Mouse (Mus musculus) intestine, embryonic 14.5 days (tissue): ENCODE data around the gene Pld2. TPM values are rescaled to one million over a fixed set of nuclear protein-coding genes. Genes with fewer than 3 reads are reported as not detected.

Experiments used
- ATAC-seq: fragments of 200-750 bp; cut with Nextera tagmentation; replicated peaks from 2 replicates; pipeline ENCODE4 v1.8.0; 2017; ENCODE audit warnings: low read depth, moderate number of reproducible peaks, moderate TSS enrichment, moderate library complexity; ENCODE audit not compliant: low FRiP score, low TSS enrichment
- DNase-seq: peaks from one replicate; pipeline ENCODE4 v3.0.0-alpha.2; 2018; ENCODE audit warnings: low spot score
- H3K27ac ChIP-seq: fragments of 300-500 bp; sonication (generic); 2 replicates; pipeline ENCODE4 v1.5.1; 2014; ENCODE audit warnings: low read depth, mild to moderate bottlenecking, control low read depth
- H3K27me3 ChIP-seq: fragments of 300-500 bp; sonication (generic); replicated peaks from 2 replicates; pipeline ENCODE4 v1.6.1; 2014; ENCODE audit warnings: low read length, control low read depth; ENCODE audit not compliant: control insufficient read depth, insufficient read depth
- H3K36me3 ChIP-seq: fragments of 300-500 bp; sonication (generic); 2 replicates; pipeline ENCODE4 v1.6.1; 2014; ENCODE audit warnings: low read length, control low read depth; ENCODE audit not compliant: control insufficient read depth, insufficient read depth
- H3K4me1 ChIP-seq: fragments of 300-500 bp; sonication (generic); replicated peaks from 2 replicates; pipeline ENCODE4 v1.6.1; 2014; ENCODE audit warnings: low read length, control low read depth, mixed read lengths; ENCODE audit not compliant: control insufficient read depth, insufficient read depth
- H3K4me2 ChIP-seq: fragments of 300-500 bp; sonication (generic); 2 replicates; pipeline ENCODE4 v1.6.1; 2014; ENCODE audit warnings: low read length
- H3K4me3 ChIP-seq: fragments of 300-500 bp; sonication (generic); 2 replicates; pipeline ENCODE4 v1.5.1; 2014; ENCODE audit warnings: low read depth, low read length, control low read depth, mixed read lengths
- H3K9ac ChIP-seq: fragments of 300-500 bp; sonication (generic); 2 replicates; pipeline ENCODE4 v1.6.1; 2014; ENCODE audit warnings: mild to moderate bottlenecking, low read length
- H3K9me3 ChIP-seq: fragments of 300-500 bp; sonication (generic); 2 replicates; pipeline ENCODE4 v1.6.1; 2016; ENCODE audit warnings: low read length, control low read depth; ENCODE audit not compliant: control insufficient read depth
- WGBS: fragments of 180-500 bp; shearing (Covaris S2); extraction: QIAGEN DNeasy Blood & Tissue Kit; methylation state at CpG from one replicate; pipeline ENCODE4 v1.1.7; 2014; 5-methylcytosine and 5-hydroxymethylcytosine counted together
- polyA plus RNA-seq: library from polyadenylated mRNA; unstranded; fragments of >200 nt; fragmentation: Nextera tagmentation; extraction: Ambion mirVana; gene quantifications from 2 replicates; pipeline ENCODE4 v1.2.1, GENCODE M21; 2014

Gene Pld2
- 9.7 and 11.7 TPM in 2 replicates for polyA plus RNA-seq

DNA sequence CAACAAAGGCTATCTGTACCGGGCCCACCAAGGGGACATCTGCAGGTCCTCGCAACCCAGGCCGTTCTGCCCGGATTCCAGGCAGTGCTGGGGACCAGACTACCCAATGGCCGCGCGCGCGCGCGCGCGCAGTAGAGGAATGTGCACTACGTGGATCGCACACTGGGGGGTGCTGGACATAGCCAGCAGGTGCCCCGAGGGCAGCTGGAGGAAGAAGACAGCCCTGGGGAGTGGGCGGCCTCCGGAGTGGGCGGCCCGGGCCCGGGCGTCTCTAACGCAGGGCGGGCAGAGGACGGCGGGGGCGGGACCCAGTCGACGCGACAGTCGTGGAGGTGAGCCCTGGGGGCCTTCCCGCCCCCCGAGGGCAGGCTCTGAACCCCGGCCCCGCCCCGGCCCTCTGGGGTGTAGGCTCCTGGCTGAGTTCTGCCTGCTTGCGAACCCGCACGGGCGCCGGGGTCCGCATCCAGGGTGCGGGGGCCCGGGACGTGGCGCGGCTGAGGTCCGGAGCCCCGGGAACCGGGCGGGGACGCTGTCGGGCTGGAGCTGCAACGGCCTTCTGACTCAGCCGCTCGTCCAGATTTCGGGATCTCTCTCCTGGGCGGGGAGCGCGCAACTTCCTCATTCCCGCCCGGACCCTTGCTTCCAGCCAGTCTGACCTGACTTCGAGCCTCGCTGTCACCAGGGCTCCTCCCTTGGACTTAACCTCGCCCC is at the start of gene Pld2:
TSS of gene Pld2 (plus strand) at position 188 of the 711 bp plus-strand sequence.
- peak within 1 kb of the TSS; percentile 72 for H3K4me2 ChIP-seq
- no peaks in the 10 kb centered on the region for H3K27me3 ChIP-seq
- DNase-seq (peak; percentile 95), ATAC-seq (peak; percentile 97)
- H3K36me3 ChIP-seq: no peaks in the 10 kb centered on the region
- WGBS: 1% methylated on average over 59 of the region's 65 CpGs
- peak within 1 kb of the TSS; percentile 60 for H3K9ac ChIP-seq
- peaks cover 8% of the 10 kb centered on the region; the same call in 1 of the 2 replicates for H3K4me1 ChIP-seq
- peak within 1 kb of the TSS; percentile 72; the same call in 1 of the 2 replicates for H3K27ac ChIP-seq
- no peaks in the 10 kb centered on the region for H3K9me3 ChIP-seq
- H3K4me3 ChIP-seq: peak within 1 kb of the TSS; percentile 56

DNA sequence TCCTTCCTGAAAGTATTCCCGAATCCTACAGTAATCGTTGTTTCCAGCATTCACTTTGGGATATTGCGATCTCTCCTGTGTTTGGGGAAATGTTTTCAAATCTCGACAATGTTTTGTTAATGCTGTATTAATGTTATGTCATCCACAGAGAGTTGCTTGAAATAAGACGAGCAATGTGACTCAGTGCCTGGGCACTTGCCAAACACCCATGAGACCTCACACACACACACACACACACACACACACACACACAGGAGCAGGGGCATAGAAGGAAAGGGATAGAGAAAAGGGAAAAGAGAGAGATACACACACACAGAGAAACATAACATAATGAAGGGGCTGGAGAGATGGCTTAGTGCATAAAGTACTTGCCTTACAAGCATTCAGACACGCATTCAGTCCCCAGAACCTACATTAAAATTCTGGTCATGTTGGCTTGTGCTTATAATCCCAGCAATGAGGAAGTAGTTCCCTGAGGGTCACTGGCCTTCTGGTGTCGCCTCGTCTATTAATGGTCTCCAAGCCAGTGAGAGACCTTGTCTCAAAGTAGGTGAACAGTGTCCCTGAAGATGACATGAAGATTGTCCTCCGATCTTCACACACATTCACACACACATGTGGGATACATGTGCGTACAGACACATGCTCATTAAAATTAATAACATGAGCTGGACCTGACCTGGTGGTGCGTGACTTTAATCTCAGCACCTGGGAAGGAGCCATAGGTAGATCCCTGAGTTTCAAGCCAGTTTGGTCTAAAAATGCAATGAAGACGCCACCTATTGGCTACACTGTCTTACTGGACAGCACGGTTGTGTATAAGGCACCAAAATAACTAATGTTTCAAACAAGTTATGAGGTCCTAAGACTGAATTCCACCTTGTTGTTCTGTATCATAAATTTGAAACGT is 40.0 kb upstream of the Pld2 start:
- Histone ChIP-seq H3K4me1 (no peaks in the 10 kb centered on the region), H3K36me3 (no peaks in the 10 kb centered on the region), H3K27ac (no peak overlapping the region), H3K4me3 (no peak overlapping the region), H3K9me3 (no peaks in the 10 kb centered on the region), H3K9ac (no peak overlapping the region), H3K4me2 (no peak overlapping the region), H3K27me3 (no peaks in the 10 kb centered on the region)
- DNase-seq (no peak), ATAC-seq (no peak)
- WGBS: 67% methylated on average over 14 of the region's 14 CpGs

DNA sequence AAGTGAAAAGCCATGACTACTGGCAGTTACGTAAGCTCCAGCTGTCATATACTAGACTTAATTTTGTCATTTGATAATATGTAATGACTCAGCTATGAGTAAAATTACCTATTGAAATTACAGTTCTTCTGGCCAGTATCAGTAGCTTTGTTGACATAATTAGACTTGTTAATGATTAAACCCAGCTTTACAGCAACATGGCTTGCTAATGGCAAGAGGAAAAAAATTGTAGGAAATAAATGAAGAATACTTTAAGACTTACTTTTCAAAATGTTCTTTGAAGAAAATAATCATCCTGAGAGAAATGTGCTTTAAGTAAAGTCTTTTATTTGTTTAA is 39.4 kb upstream of the Pld2 start:
- Histone ChIP-seq H3K27me3 (no peaks in the 10 kb centered on the region), H3K36me3 (no peaks in the 10 kb centered on the region), H3K9ac (no peak overlapping the region), H3K9me3 (no peaks in the 10 kb centered on the region), H3K4me1 (no peaks in the 10 kb centered on the region), H3K27ac (no peak overlapping the region), H3K4me3 (no peak overlapping the region), H3K4me2 (no peak overlapping the region)
- ATAC-seq: no peak
- DNase-seq: no peak
- WGBS: 79% methylated on average over 1 of the region's 1 CpGs

DNA sequence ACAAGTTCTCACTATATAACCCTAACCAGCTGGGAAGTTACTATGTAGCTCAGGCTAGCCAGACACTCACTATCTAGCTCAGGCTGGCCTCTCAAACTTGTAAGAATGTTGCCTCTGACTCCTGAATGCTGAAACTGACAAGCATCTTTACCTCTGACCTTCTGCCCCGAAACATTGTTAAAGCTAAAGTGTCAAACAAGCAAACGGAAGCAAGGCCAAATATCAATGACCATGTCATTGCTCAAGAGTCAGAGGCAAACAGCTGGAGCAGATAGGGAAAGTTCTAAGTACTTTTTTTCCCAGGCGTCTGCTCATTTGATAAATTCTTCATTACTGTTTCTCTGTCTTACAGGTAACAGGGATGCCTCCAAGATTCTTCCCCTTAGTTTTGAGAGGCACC is 37.8 kb upstream of the Pld2 start:
- Histone ChIP-seq H3K4me2 (no peak overlapping the region), H3K27me3 (no peaks in the 10 kb centered on the region), H3K36me3 (no peaks in the 10 kb centered on the region), H3K9me3 (no peaks in the 10 kb centered on the region), H3K9ac (no peak overlapping the region), H3K4me3 (no peak overlapping the region), H3K4me1 (0 out of 2 replicates have a peak, but pooled peaks cover 2% of the 10 kb centered on the region), H3K27ac (no peak overlapping the region)
- no peak for ATAC-seq
- no peak for DNase-seq
- 49% methylated on average over 3 of the region's 3 CpGs for WGBS

DNA sequence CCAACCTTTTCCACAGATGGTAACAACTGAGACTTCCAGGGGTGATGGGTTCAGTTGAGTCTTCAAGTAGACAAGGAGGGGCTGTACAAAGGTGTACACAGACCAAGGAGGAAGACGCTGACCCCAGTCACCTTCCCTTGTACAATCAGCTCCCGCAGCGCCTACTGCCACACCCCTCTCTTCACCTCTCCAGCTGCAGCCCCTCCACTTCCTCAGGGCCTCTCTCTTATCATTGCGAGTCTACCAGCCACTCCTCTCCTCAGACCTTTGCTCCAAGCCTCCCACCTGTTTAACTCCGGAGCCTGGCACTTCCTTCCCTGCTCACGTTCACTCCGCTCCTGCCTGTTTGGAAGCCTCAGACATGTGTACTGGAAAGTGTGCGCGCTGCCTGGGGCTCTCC is 34.9 kb upstream of the Pld2 start, which contains the start of gene Tm4sf5:
TSS of gene Tm4sf5 (plus strand) at position 275 of the 400 bp plus-strand sequence.
- no peaks in the 10 kb centered on the region for H3K9me3 ChIP-seq
- peak within 1 kb of the TSS; percentile 75 for H3K27ac ChIP-seq
- peak within 1 kb of the TSS; percentile 22 for H3K4me3 ChIP-seq
- H3K27me3 ChIP-seq: peaks cover 7% of the 10 kb centered on the region; the same call in 1 of the 2 replicates
- H3K4me2 ChIP-seq: peak within 1 kb of the TSS; percentile 39
- DNase-seq (no peak), ATAC-seq (peak; percentile 85)
- peaks cover 6% of the 10 kb centered on the region; the same call in 1 of the 2 replicates for H3K4me1 ChIP-seq
- no peak within 1 kb of the TSS; the same call in 1 of the 2 replicates for H3K9ac ChIP-seq
- H3K36me3 ChIP-seq: no peaks in the 10 kb centered on the region
- WGBS: 50% methylated on average over 9 of the region's 9 CpGs

DNA sequence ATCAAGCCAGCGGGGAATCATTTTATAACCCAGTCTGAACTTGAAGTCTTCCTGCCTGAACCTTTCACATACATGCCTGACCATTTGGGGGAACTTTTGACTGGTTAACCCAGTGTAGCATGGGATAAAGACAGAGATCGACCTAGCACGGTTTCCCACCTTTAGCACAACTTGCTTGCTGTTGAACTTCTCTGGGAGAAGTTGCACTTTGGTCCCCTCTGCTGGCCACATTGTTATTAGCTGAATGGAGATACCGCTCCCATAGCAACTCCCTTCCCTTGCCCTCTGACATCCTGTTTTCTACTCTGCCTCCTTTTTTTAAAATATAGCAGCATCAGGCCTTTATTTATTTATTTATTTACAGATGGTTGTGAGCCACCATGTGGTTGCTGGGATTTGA is 33.5 kb upstream of the Pld2 start:
- Histone ChIP-seq H3K9me3 (no peaks in the 10 kb centered on the region), H3K27ac (no peak overlapping the region), H3K36me3 (no peaks in the 10 kb centered on the region), H3K4me2 (peak overlapping the region; percentile 23; the same call in 1 of the 2 replicates), H3K9ac (no peak overlapping the region), H3K27me3 (peaks cover 7% of the 10 kb centered on the region; the same call in 1 of the 2 replicates), H3K4me1 (peaks cover 6% of the 10 kb centered on the region; the same call in 1 of the 2 replicates), H3K4me3 (no peak overlapping the region)
- ATAC-seq (no peak), DNase-seq (peak; percentile 82)
- WGBS: 22% methylated on average over 4 of the region's 4 CpGs

DNA sequence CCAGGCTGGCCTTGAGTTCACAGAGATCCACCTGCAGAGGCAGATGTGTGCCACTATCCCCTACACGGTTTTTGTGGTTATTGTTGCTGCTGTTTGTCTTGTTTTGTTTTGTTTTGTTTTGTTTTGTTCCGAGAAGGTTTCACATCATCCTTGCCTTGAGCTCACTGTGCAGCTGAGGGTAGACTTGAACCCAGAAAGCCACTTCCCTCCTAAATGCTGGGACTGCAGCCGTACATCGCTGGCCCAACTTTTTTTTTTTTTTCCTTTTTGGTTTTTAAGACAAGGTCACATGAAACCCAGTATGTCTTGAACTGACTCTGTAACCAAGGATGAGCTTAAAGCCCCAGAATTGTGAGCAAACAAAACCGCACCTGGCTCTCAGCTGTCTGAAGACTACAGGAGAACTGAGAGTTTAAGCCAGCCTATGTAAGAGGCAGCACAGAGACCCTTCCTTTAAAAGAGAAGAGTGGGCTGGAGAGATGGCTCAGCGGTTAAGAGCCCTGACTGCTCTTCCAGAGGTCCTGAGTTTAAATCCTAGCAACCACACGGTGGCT is 32.8 kb upstream of the Pld2 start:
- Histone ChIP-seq H3K4me3 (no peak overlapping the region), H3K4me1 (peaks cover 6% of the 10 kb centered on the region; the same call in 1 of the 2 replicates), H3K9ac (no peak overlapping the region), H3K9me3 (no peaks in the 10 kb centered on the region), H3K27ac (no peak overlapping the region), H3K36me3 (no peaks in the 10 kb centered on the region), H3K27me3 (peaks cover 7% of the 10 kb centered on the region; the same call in 1 of the 2 replicates), H3K4me2 (no peak overlapping the region)
- WGBS: 70% methylated on average over 7 of the region's 7 CpGs
- no peak for ATAC-seq
- no peak for DNase-seq
